Mouse (Mus musculus) CH12.LX (cell line): ENCODE results near the gene Txndc16.

Source experiments
- CHD2 ChIP-seq: IDR thresholded peaks from 2 replicates; pipeline ENCODE4 v1.6.1; 2011; ENCODE audit warnings: low read length, improper control_type of control experiment
- CTCF ChIP-seq, 2 experiments: IDR thresholded peaks in 1 of 2; conservative IDR thresholded peaks in 1 of 2; 2 replicates each; pipeline ENCODE4 v1.5.1; 2011 to 2012; ENCODE audit warnings: low read depth in 2 of 2, low read length in 2 of 2, improper control_type of control experiment in 1 of 2, inconsistent platforms in 1 of 2, mild to moderate bottlenecking in 1 of 2, moderate library complexity in 1 of 2
- E2F4 ChIP-seq: IDR thresholded peaks from 2 replicates; pipeline ENCODE4 v1.6.1; 2011; ENCODE audit warnings: low read depth, low read length, improper control_type of control experiment; ENCODE audit not compliant: insufficient replicate concordance
- ETS1 ChIP-seq: conservative IDR thresholded peaks from 2 replicates; pipeline ENCODE4 v1.6.1; 2012; ENCODE audit warnings: low read depth, mild to moderate bottlenecking, inconsistent platforms, low read length, improper control_type of control experiment, moderate library complexity
- HCFC1 ChIP-seq: IDR thresholded peaks from 2 replicates; pipeline ENCODE4 v1.6.1; 2012; ENCODE audit warnings: low read depth, mild to moderate bottlenecking, inconsistent platforms, low read length, improper control_type of control experiment
- MAX ChIP-seq: IDR thresholded peaks from 2 replicates; pipeline ENCODE4 v1.6.1; 2011; ENCODE audit warnings: low read length, improper control_type of control experiment
- POLR2A ChIP-seq: IDR thresholded peaks from 2 replicates; pipeline ENCODE4 v1.6.1; 2011; ENCODE audit warnings: low read depth, mild to moderate bottlenecking, improper control_type of control experiment, low read length
- POLR2AphosphoS2 ChIP-seq: IDR thresholded peaks from 2 replicates; pipeline ENCODE4 v1.6.1; 2011; ENCODE audit warnings: low read depth, low read length, improper control_type of control experiment
- TBP ChIP-seq: conservative IDR thresholded peaks from 2 replicates; pipeline ENCODE4 v1.6.1; 2011; ENCODE audit warnings: low read depth, low read length, improper control_type of control experiment
- ZC3H11A ChIP-seq: IDR thresholded peaks from 2 replicates; pipeline ENCODE4 v1.6.1; 2012; ENCODE audit warnings: low read depth, mild to moderate bottlenecking, inconsistent platforms, low read length, improper control_type of control experiment

DNA sequence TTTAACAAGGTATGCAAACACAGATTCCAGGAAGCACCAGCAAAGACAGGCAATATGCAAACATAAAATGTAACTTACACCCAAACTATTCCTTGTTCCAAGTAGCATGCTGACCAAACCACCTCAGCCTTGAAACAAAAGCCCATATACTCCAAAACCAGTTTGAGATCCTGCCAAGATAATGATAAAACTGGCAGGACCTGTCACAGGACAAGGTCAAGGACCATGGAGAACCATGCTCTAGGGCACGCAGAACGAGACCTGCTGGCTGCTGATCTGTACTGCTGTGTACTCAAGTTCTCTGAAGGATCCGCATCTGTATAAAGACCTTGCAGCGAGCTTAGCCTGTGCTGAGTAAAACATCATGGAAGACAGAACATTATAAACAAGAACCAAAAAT lies 2.4 kb downstream of the Txndc16 start:
- TF ChIP-seq HCFC1: no peak
- TF ChIP-seq CTCF (conservative IDR thresholded peaks at IDR 0.05 in 1 of 2, IDR thresholded peaks at IDR 0.05 in 1 of 2; ENCODE audit: low read depth in 2 of 2, low read length in 2 of 2): no peak
- TF ChIP-seq POLR2AphosphoS2: no peak
- no peak for TF ChIP-seq MAX
- no peak for TF ChIP-seq ETS1
- TF ChIP-seq ZC3H11A: no peak
- no peak for TF ChIP-seq POLR2A
- no peak for TF ChIP-seq CHD2
- no peak for TF ChIP-seq E2F4
- no peak for TF ChIP-seq TBP
